Mouse (Mus musculus) testis, postnatal 14 days (tissue): ENCODE measurements around the gene Arid2.
"Not testable (repeated sequence)": the region's sequence is repeated elsewhere in the genome, so short reads cannot be mapped to it uniquely, and the experiment has no call there.

Experiments
- DNase-seq: peaks from one replicate; pipeline ENCODE4 v3.0.0; 2021; ENCODE audit warnings: low spot score

The Arid2 gene

GRCm38 (mm10) chr15:96419920-96420319 is 132.6 kb downstream of the Arid2 start:
- no peak for DNase-seq

GRCm38 (mm10) chr15:96434202-96434601 is 146.9 kb downstream of the Arid2 start:
- no peak for DNase-seq

GRCm38 (mm10) chr15:96441480-96441879 is 154.2 kb downstream of the Arid2 start:
- DNase-seq, result not testable (repeated sequence)

GRCm38 (mm10) chr15:96446785-96447184 is 159.5 kb downstream of the Arid2 start:
- no peak for DNase-seq

- no peak for DNase-seq
Measured at GRCm38 (mm10) chr15:96448656-96449299, 161.5 kb downstream of the Arid2 start.

- DNase-seq, result no peak
Measured at GRCm38 (mm10) chr15:96453346-96453745, 166.0 kb downstream of the Arid2 start.
